Mouse (Mus musculus) lung, embryonic 15.5 days (tissue): Measurements from ENCODE around the gene Adamtsl5. TPM values are rescaled to one million over a fixed set of nuclear protein-coding genes. Genes with fewer than 3 reads are reported as not detected.
"Not testable (repeated sequence)": the region's sequence is repeated elsewhere in the genome, so short reads cannot be mapped to it uniquely, and the experiment has no call there.

Experiments
- ATAC-seq: fragments of 200-750 bp; cut with Nextera tagmentation; 2 replicates; pipeline ENCODE4 v1.8.0; 2017; ENCODE audit warnings: moderate number of reproducible peaks, borderline replicate concordance; ENCODE audit not compliant: low FRiP score, low TSS enrichment; ENCODE audit errors: extremely low read depth
- H3K27ac ChIP-seq: fragments of 300-500 bp; sonication (generic); 2 replicates; pipeline ENCODE4 v1.5.1; 2015; ENCODE audit warnings: moderate library complexity, mild to moderate bottlenecking, inconsistent platforms
- H3K27me3 ChIP-seq: fragments of 300-500 bp; sonication (generic); 2 replicates; pipeline ENCODE4 v1.6.1; 2015; ENCODE audit warnings: inconsistent platforms
- H3K36me3 ChIP-seq: fragments of 300-500 bp; sonication (generic); 2 replicates; pipeline ENCODE4 v1.6.1; 2015; ENCODE audit warnings: inconsistent platforms
- H3K4me1 ChIP-seq: fragments of 300-500 bp; sonication (generic); 2 replicates; pipeline ENCODE4 v1.6.1; 2015; ENCODE audit warnings: inconsistent platforms
- H3K4me2 ChIP-seq: fragments of 300-500 bp; sonication (generic); 2 replicates; pipeline ENCODE4 v1.6.1; 2015; ENCODE audit warnings: inconsistent platforms, mild to moderate bottlenecking, moderate library complexity
- H3K4me3 ChIP-seq: fragments of 300-500 bp; sonication (generic); 2 replicates; pipeline ENCODE4 v1.5.1; 2015; ENCODE audit warnings: mild to moderate bottlenecking, inconsistent platforms
- H3K9ac ChIP-seq: fragments of 300-500 bp; sonication (generic); 2 replicates; pipeline ENCODE4 v1.6.1; 2015; ENCODE audit warnings: inconsistent platforms
- H3K9me3 ChIP-seq: fragments of 300-500 bp; sonication (generic); 2 replicates; pipeline ENCODE4 v1.6.1; 2016; ENCODE audit warnings: inconsistent platforms
- WGBS: fragments of 180-500 bp; shearing (Covaris S2); methylation state at CpG from one replicate; pipeline ENCODE4 v1.1.7; 2015; 5-methylcytosine and 5-hydroxymethylcytosine counted together
- polyA plus RNA-seq: library from polyadenylated mRNA; unstranded; fragments of >200 nt; fragmentation: Nextera tagmentation; extraction: Ambion mirVana; gene quantifications from 2 replicates; pipeline ENCODE4 v1.2.1, GENCODE M21; 2015

Gene Adamtsl5
- polyA plus RNA-seq, 1 experiment from 2014 or later: 3.4 TPM

- Histone ChIP-seq H3K4me1 (peaks cover 35% of the 10 kb centered on the region), H3K4me2 (no peak overlapping the region), H3K4me3 (no peak overlapping the region), H3K9ac (no peak overlapping the region), H3K9me3 (no peaks in the 10 kb centered on the region), H3K27ac (no peak overlapping the region), H3K27me3 (peaks cover 97% of the 10 kb centered on the region), H3K36me3 (no peaks in the 10 kb centered on the region)
- 46% methylated on average over 8 of the region's 8 CpGs for WGBS
- no peak for ATAC-seq
These were observed 4.5 kb upstream of the Adamtsl5 start for GRCm38 (mm10) chr10:80352727-80353126.

- 28% methylated on average over 11 of the region's 11 CpGs for WGBS
- no peak overlapping the region for H3K4me3 ChIP-seq
- peaks cover 33% of the 10 kb centered on the region for H3K4me1 ChIP-seq
- no peak overlapping the region for H3K9ac ChIP-seq
- H3K36me3 ChIP-seq: no peaks in the 10 kb centered on the region
- H3K4me2 ChIP-seq: no peak overlapping the region
- no peak overlapping the region for H3K27ac ChIP-seq
- no peak for ATAC-seq
- H3K9me3 ChIP-seq: no peaks in the 10 kb centered on the region
- peaks cover 97% of the 10 kb centered on the region for H3K27me3 ChIP-seq
These were observed 3.7 kb upstream of the Adamtsl5 start for GRCm38 (mm10) chr10:80351896-80352295.

- H3K4me3 ChIP-seq: no peak overlapping the region
- peaks cover 25% of the 10 kb centered on the region for H3K4me1 ChIP-seq
- H3K4me2 ChIP-seq: no peak overlapping the region
- peak; percentile 76 for ATAC-seq
- no peaks in the 10 kb centered on the region for H3K36me3 ChIP-seq
- H3K9ac ChIP-seq: no peak overlapping the region
- H3K27ac ChIP-seq: no peak overlapping the region
- WGBS: 1% methylated on average over 7 of the region's 7 CpGs
- no peaks in the 10 kb centered on the region for H3K9me3 ChIP-seq
- H3K27me3 ChIP-seq: peaks cover 96% of the 10 kb centered on the region
These were observed 2.1 kb upstream of the Adamtsl5 start for GRCm38 (mm10) chr10:80350292-80350691.

GRCm38 (mm10) chr10:80348981-80349380 is 769 bp upstream of the Adamtsl5 start:
- Histone ChIP-seq H3K27ac (no peak overlapping the region), H3K4me1 (peaks cover 38% of the 10 kb centered on the region), H3K9me3 (no peaks in the 10 kb centered on the region), H3K36me3 (no peaks in the 10 kb centered on the region), H3K27me3 (peaks cover 97% of the 10 kb centered on the region), H3K4me2 (peak overlapping the region; percentile 59), H3K4me3 (peak overlapping the region; percentile 30), H3K9ac (0 out of 2 replicates have a peak overlapping the region, but pooled peaks have one; percentile 13)
- no peak for ATAC-seq
- WGBS: 15% methylated on average over 26 of the region's 26 CpGs

- H3K27me3 ChIP-seq: peaks cover 97% of the 10 kb centered on the region
- no peaks in the 10 kb centered on the region for H3K9me3 ChIP-seq
- peaks cover 50% of the 10 kb centered on the region for H3K4me1 ChIP-seq
- H3K4me2 ChIP-seq: peak overlapping the region; percentile 59
- H3K27ac ChIP-seq: no peak overlapping the region
- WGBS: 13% methylated on average over 17 of the region's 17 CpGs
- ATAC-seq: no peak
- H3K9ac ChIP-seq: peak overlapping the region; percentile 13; the same call in 1 of the 2 replicates
- H3K36me3 ChIP-seq: no peaks in the 10 kb centered on the region
- H3K4me3 ChIP-seq: peak overlapping the region; percentile 30
These were observed 671 bp downstream of the Adamtsl5 start for GRCm38 (mm10) chr10:80347514-80347967.

GRCm38 (mm10) chr10:80345929-80346328 is 2.3 kb downstream of the Adamtsl5 start:
- not testable (repeated sequence) for H3K4me3 ChIP-seq, ATAC-seq
- 78% methylated on average over 6 of the region's 6 CpGs for WGBS

GRCm38 (mm10) chr10:80345122-80345521 is 3.1 kb downstream of the Adamtsl5 start:
- peaks cover 99% of the 10 kb centered on the region for H3K27me3 ChIP-seq
- H3K27ac ChIP-seq: no peak overlapping the region
- H3K9ac ChIP-seq: no peak overlapping the region
- 5% methylated on average over 16 of the region's 16 CpGs for WGBS
- ATAC-seq: no peak
- H3K4me2 ChIP-seq: peak overlapping the region; percentile 63
- H3K4me1 ChIP-seq: peaks cover 68% of the 10 kb centered on the region
- H3K9me3 ChIP-seq: no peaks in the 10 kb centered on the region
- no peaks in the 10 kb centered on the region for H3K36me3 ChIP-seq
- peak overlapping the region; percentile 5; the same call in 1 of the 2 replicates for H3K4me3 ChIP-seq

More at GRCm38 (mm10) chr10:80345929-80346328, 2.3 kb downstream of the Adamtsl5 start:
- Histone ChIP-seq H3K4me1 (peaks cover 63% of the 10 kb centered on the region), H3K27me3 (peaks cover 97% of the 10 kb centered on the region)
- H3K4me2 ChIP-seq, H3K27ac ChIP-seq, H3K36me3 ChIP-seq, H3K9ac ChIP-seq, H3K9me3 ChIP-seq: not testable (repeated sequence)

- H3K36me3 ChIP-seq: no peaks in the 10 kb centered on the region
- H3K4me1 ChIP-seq: peaks cover 64% of the 10 kb centered on the region
- H3K9me3 ChIP-seq: no peaks in the 10 kb centered on the region
- no peak overlapping the region for H3K27ac ChIP-seq
- ATAC-seq: no peak
- peak overlapping the region; percentile 63 for H3K4me2 ChIP-seq
- no peak overlapping the region for H3K4me3 ChIP-seq
- H3K27me3 ChIP-seq: peaks cover 90% of the 10 kb centered on the region
- WGBS: 37% methylated on average over 9 of the region's 9 CpGs
- no peak overlapping the region for H3K9ac ChIP-seq
These were observed 4.0 kb downstream of the Adamtsl5 start for GRCm38 (mm10) chr10:80344131-80344661.

GRCm38 (mm10) chr10:80343425-80343895 is 4.8 kb downstream of the Adamtsl5 start:
- WGBS: 28% methylated on average over 13 of the region's 13 CpGs
- Histone ChIP-seq H3K27ac (0 out of 2 replicates have a peak overlapping the region, but pooled peaks have one; percentile 9), H3K4me2 (peak overlapping the region; percentile 63), H3K9me3 (no peaks in the 10 kb centered on the region), H3K4me1 (peaks cover 57% of the 10 kb centered on the region), H3K4me3 (peak overlapping the region; percentile 34), H3K36me3 (no peaks in the 10 kb centered on the region), H3K27me3 (peaks cover 83% of the 10 kb centered on the region), H3K9ac (0 out of 2 replicates have a peak overlapping the region, but pooled peaks have one; percentile 1)
- ATAC-seq: peak; percentile 11

- Histone ChIP-seq H3K36me3 (no peaks in the 10 kb centered on the region), H3K27me3 (peaks cover 77% of the 10 kb centered on the region), H3K9ac (0 out of 2 replicates have a peak overlapping the region, but pooled peaks have one; percentile 1), H3K4me3 (peak overlapping the region; percentile 34), H3K27ac (0 out of 2 replicates have a peak overlapping the region, but pooled peaks have one; percentile 9), H3K4me2 (peak overlapping the region; percentile 63), H3K4me1 (peaks cover 51% of the 10 kb centered on the region), H3K9me3 (no peaks in the 10 kb centered on the region)
- 1% methylated on average over 33 of the region's 33 CpGs for WGBS
- ATAC-seq: peak; percentile 79
These were observed 5.3 kb downstream of the Adamtsl5 start for GRCm38 (mm10) chr10:80342749-80343424.

- 3% methylated on average over 26 of the region's 26 CpGs for WGBS
These were observed 5.9 kb downstream of the Adamtsl5 start for GRCm38 (mm10) chr10:80342305-80342748.

More at GRCm38 (mm10) chr10:80342305-80342748, 5.9 kb downstream of the Adamtsl5 start:
- H3K27me3 ChIP-seq: peaks cover 72% of the 10 kb centered on the region
- H3K4me1 ChIP-seq: peaks cover 47% of the 10 kb centered on the region
- peak overlapping the region; percentile 34 for H3K4me3 ChIP-seq
- H3K36me3 ChIP-seq: no peaks in the 10 kb centered on the region
- H3K4me2 ChIP-seq: peak overlapping the region; percentile 63
- 0 out of 2 replicates have a peak, but pooled peaks have one; percentile 7 for ATAC-seq
- H3K9ac ChIP-seq: no peak overlapping the region
- no peaks in the 10 kb centered on the region for H3K9me3 ChIP-seq
- no peak overlapping the region for H3K27ac ChIP-seq
